Mouse (Mus musculus) gastrocnemius, postnatal 10 days (tissue): ENCODE measurements around the gene Tacstd2. TPM values are rescaled to one million over a fixed set of nuclear protein-coding genes. Genes with fewer than 3 reads are reported as not detected.
"Not testable (repeated sequence)": the region's sequence is repeated elsewhere in the genome, so short reads cannot be mapped to it uniquely, and the experiment has no call there.

ENCODE experiments used
- DNase-seq: peaks from one replicate; pipeline ENCODE4 v3.0.0; 2021; ENCODE audit warnings: mixed read lengths
- long read RNA-seq, 2 experiments: library from polyadenylated mRNA; stranded (forward); transcript quantifications; one replicate each; pipeline ENCODE4 v2.0.0; 2021
- total RNA-seq, 2 experiments: library from RNA; stranded (reverse); gene quantifications; 2 replicates each; pipeline ENCODE4 v1.2.3; 2021

Tacstd2 gene
- total RNA-seq, result not detected
- long read RNA-seq, experiment 1, result 0 reads
- long read RNA-seq, experiment 2, result 0 reads

GRCm38 (mm10) chr6:67535777-67536054 lies at the start of gene Tacstd2:
Gene Tacstd2, minus strand, starts transcription at chr6:67535796.
- DNase-seq, result no peak

- no peak for DNase-seq
These were observed 30.7 kb upstream of the Tacstd2 start for GRCm38 (mm10) chr6:67566270-67566669.

GRCm38 (mm10) chr6:67555376-67555775 lies 19.8 kb upstream of the Tacstd2 start:
- DNase-seq, result no peak

- DNase-seq, result no peak
These were observed 14.0 kb upstream of the Tacstd2 start for GRCm38 (mm10) chr6:67549550-67549949.

- peak; percentile 4 for DNase-seq
These were observed 405 bp downstream of the Tacstd2 start for GRCm38 (mm10) chr6:67535005-67535776.

GRCm38 (mm10) chr6:67534191-67535004 lies 1.2 kb downstream of the Tacstd2 start:
- no peak for DNase-seq

- no peak for DNase-seq
These were observed 2.7 kb downstream of the Tacstd2 start for GRCm38 (mm10) chr6:67532665-67533440.

GRCm38 (mm10) chr6:67531822-67532162 lies 3.8 kb downstream of the Tacstd2 start:
- no peak for DNase-seq

GRCm38 (mm10) chr6:67530992-67531821 lies 4.4 kb downstream of the Tacstd2 start:
- no peak for DNase-seq

- DNase-seq, result no peak
These were observed 9.2 kb downstream of the Tacstd2 start for GRCm38 (mm10) chr6:67526356-67526755.

- DNase-seq, result peak; percentile 8
These were observed 24.8 kb downstream of the Tacstd2 start for GRCm38 (mm10) chr6:67510752-67511151.

GRCm38 (mm10) chr6:67501938-67502337 lies 33.7 kb downstream of the Tacstd2 start:
- DNase-seq, result not testable (repeated sequence)

- no peak for DNase-seq
These were observed 43.8 kb downstream of the Tacstd2 start, which contains the start of gene Il23r for GRCm38 (mm10) chr6:67491755-67492154. Gene Il23r, minus strand, starts transcription at chr6:67491855.

Other genes with a start within 250 kb of the Tacstd2 start
- gene Il12rb2, start 159.6 kb downstream of the Tacstd2 start, total RNA-seq, result under 1 TPM in 1 of 2 experiments, not detected in 1; 0.20 TPM
- not detected for gene Il23r, start 43.9 kb downstream of the Tacstd2 start, total RNA-seq